Mouse (Mus musculus) forelimb bud, embryonic 11.5 days (tissue): ENCODE results near the gene Hddc3.
"Not testable (repeated sequence)": the region's sequence is repeated elsewhere in the genome, so short reads cannot be mapped to it uniquely, and the experiment has no call there.

ENCODE experiments used
- DNase-seq: peaks from one replicate; pipeline ENCODE4 v3.0.0-alpha.2; 2012; ENCODE audit warnings: low read depth, low spot score

Hddc3 gene

GRCm38 (mm10) chr7:80369967-80370431, 27.1 kb downstream of the Hddc3 start:
- DNase-seq = no peak

- peak; percentile 75 for DNase-seq
Measured at GRCm38 (mm10) chr7:80370649-80371040, 27.7 kb downstream of the Hddc3 start.

- peak; percentile 51 for DNase-seq
Measured at GRCm38 (mm10) chr7:80371041-80371751, 28.3 kb downstream of the Hddc3 start, which contains the start of gene Man2a2. Man2a2 (minus strand) TSS chr7:80371375.

- DNase-seq = no peak
Measured at GRCm38 (mm10) chr7:80372166-80372565, 29.3 kb downstream of the Hddc3 start.

- DNase-seq = no peak
Measured at GRCm38 (mm10) chr7:80372667-80373066, 29.8 kb downstream of the Hddc3 start.

GRCm38 (mm10) chr7:80373352-80373751, 30.4 kb downstream of the Hddc3 start:
- DNase-seq = no peak

GRCm38 (mm10) chr7:80373850-80374249, 30.9 kb downstream of the Hddc3 start:
- DNase-seq = no peak

GRCm38 (mm10) chr7:80374280-80374679, 31.4 kb downstream of the Hddc3 start:
- DNase-seq = no peak

- DNase-seq = no peak
Measured at GRCm38 (mm10) chr7:80374733-80375132, 31.8 kb downstream of the Hddc3 start.

- no peak for DNase-seq
Measured at GRCm38 (mm10) chr7:80375376-80376039, 32.6 kb downstream of the Hddc3 start.

- no peak for DNase-seq
Measured at GRCm38 (mm10) chr7:80376192-80376591, 33.3 kb downstream of the Hddc3 start.

GRCm38 (mm10) chr7:80377471-80377870, 34.6 kb downstream of the Hddc3 start:
- peak; percentile 67 for DNase-seq

- peak; percentile 12 for DNase-seq
Measured at GRCm38 (mm10) chr7:80379531-80379930, 36.6 kb downstream of the Hddc3 start.

- no peak for DNase-seq
Measured at GRCm38 (mm10) chr7:80382919-80383318, 40.0 kb downstream of the Hddc3 start.

- peak; percentile 94 for DNase-seq
Measured at GRCm38 (mm10) chr7:80386235-80386930, 43.5 kb downstream of the Hddc3 start.

- no peak for DNase-seq
Measured at GRCm38 (mm10) chr7:80387033-80387632, 44.2 kb downstream of the Hddc3 start.

- DNase-seq = peak; percentile 59
Measured at GRCm38 (mm10) chr7:80387633-80388543, 45.0 kb downstream of the Hddc3 start, which contains the start of gene Fes. Fes (minus strand) TSS chr7:80387946.

GRCm38 (mm10) chr7:80392119-80392518, 49.2 kb downstream of the Hddc3 start:
- no peak for DNase-seq

GRCm38 (mm10) chr7:80394600-80394999, 51.7 kb downstream of the Hddc3 start:
- no peak for DNase-seq

- not testable (repeated sequence) for DNase-seq
Measured at GRCm38 (mm10) chr7:80396427-80396826, 53.5 kb downstream of the Hddc3 start.

- no peak for DNase-seq
Measured at GRCm38 (mm10) chr7:80397986-80398385, 55.1 kb downstream of the Hddc3 start.
